Mouse (Mus musculus): ENCODE measurements at regions not wholly inside any gene's neighbourhood (a gene's known extent, or its start where the extent isn't known, plus 50 kb on each side); places are given as distances from the start of the nearest gene placed in this dataset.

DNA sequence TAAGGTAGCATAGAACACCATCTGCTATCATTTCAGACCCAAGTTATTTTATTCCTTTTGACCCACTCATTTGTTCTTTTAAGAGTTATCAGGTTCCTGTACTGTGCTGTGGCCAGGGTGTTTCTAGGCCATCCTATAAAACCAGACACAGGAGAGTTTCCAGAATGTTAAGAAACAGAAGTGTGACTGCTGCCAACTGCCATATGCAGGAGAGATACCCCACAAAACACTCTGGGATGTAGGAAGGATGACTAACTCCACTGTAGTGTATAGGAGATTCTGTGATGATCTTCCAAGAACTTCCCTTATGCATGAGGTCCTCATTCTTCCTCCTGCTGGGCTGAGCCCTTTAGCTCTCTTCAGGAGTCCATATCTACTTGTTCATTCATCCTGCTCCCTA is 76.7 kb upstream of the Ptprd start:
- TF ChIP-seq CTCF (IDR thresholded peaks at IDR 0.05; ENCODE audit: low read depth) (no peak), EP300 (IDR thresholded peaks at IDR 0.05; ENCODE audit: low read depth) (no peak)
- H3K27ac ChIP-seq (ENCODE audit: low read depth), result no peak overlapping the region
- DNase-seq, result no peak
- no peak overlapping the region for H3K4me3 ChIP-seq (ENCODE audit: low read depth, low read length)
- no peak for ATAC-seq
- no peak overlapping the region for H3K9ac ChIP-seq (replicated peaks)
- no peaks in the 10 kb centered on the region for H3K9me3 ChIP-seq (ENCODE audit: low read length)
- no peaks in the 10 kb centered on the region for H3K27me3 ChIP-seq (ENCODE audit: insufficient read depth, low read length)
- H3K4me1 ChIP-seq (ENCODE audit: insufficient read depth), result no peaks in the 10 kb centered on the region
- H3K36me3 ChIP-seq (replicated peaks; ENCODE audit: insufficient read depth, low read length), result no peaks in the 10 kb centered on the region
- H3K4me2 ChIP-seq (ENCODE audit: low read depth, low read length), result no peak overlapping the region
